Mouse (Mus musculus) splenic B cell, adult 2 months (primary cell): Measurements from ENCODE around the gene Entpd7.

Experiments
- DNase-seq: peaks from one replicate; pipeline ENCODE4 v3.0.0-alpha.2; 2011; ENCODE audit warnings: low read depth, low spot score
- H3K27me3 ChIP-seq: 2 replicates; pipeline ENCODE4 v1.6.1; 2012; ENCODE audit warnings: mild to moderate bottlenecking, low read length, moderate library complexity, mixed read lengths; ENCODE audit not compliant: control insufficient read depth, poor library complexity, insufficient read depth, severe bottlenecking
- H3K36me3 ChIP-seq: 2 replicates; pipeline ENCODE4 v1.6.1; 2012; ENCODE audit warnings: mild to moderate bottlenecking, low read length, moderate library complexity, mixed read lengths; ENCODE audit not compliant: control insufficient read depth, poor library complexity, insufficient read depth, severe bottlenecking

Gene Entpd7

GRCm38 (mm10) chr19:43689419-43690246, at the start of gene Entpd7:
Gene Entpd7 (plus strand): TSS chr19:43689672.
- H3K36me3 ChIP-seq = no peaks in the 10 kb centered on the region

GRCm38 (mm10) chr19:43641833-43642232, 47.6 kb upstream of the Entpd7 start:
- no peak for DNase-seq
- Histone ChIP-seq H3K36me3 (no peaks in the 10 kb centered on the region), H3K27me3 (no peaks in the 10 kb centered on the region)

More at GRCm38 (mm10) chr19:43689419-43690246, at the start of gene Entpd7:
- H3K27me3 ChIP-seq = no peaks in the 10 kb centered on the region
- DNase-seq = peak; percentile 93

GRCm38 (mm10) chr19:43642843-43643242, 46.6 kb upstream of the Entpd7 start:
- DNase-seq = no peak
- no peaks in the 10 kb centered on the region for H3K27me3 ChIP-seq
- no peaks in the 10 kb centered on the region for H3K36me3 ChIP-seq

GRCm38 (mm10) chr19:43645508-43645907, 44.0 kb upstream of the Entpd7 start:
- no peaks in the 10 kb centered on the region for H3K36me3 ChIP-seq
- peak; percentile 45 for DNase-seq
- no peaks in the 10 kb centered on the region for H3K27me3 ChIP-seq

- no peak for DNase-seq
- Histone ChIP-seq H3K27me3 (no peaks in the 10 kb centered on the region), H3K36me3 (no peaks in the 10 kb centered on the region)
Observed at GRCm38 (mm10) chr19:43646852-43647251, 42.6 kb upstream of the Entpd7 start.

- Histone ChIP-seq H3K36me3 (no peaks in the 10 kb centered on the region), H3K27me3 (no peaks in the 10 kb centered on the region)
- peak; percentile 62 for DNase-seq
Observed at GRCm38 (mm10) chr19:43647261-43647660, 42.2 kb upstream of the Entpd7 start.

GRCm38 (mm10) chr19:43648343-43648742, 41.1 kb upstream of the Entpd7 start:
- DNase-seq = peak; percentile 11
- Histone ChIP-seq H3K36me3 (no peaks in the 10 kb centered on the region), H3K27me3 (no peaks in the 10 kb centered on the region)

GRCm38 (mm10) chr19:43651241-43651785, 38.2 kb upstream of the Entpd7 start:
- H3K27me3 ChIP-seq = no peaks in the 10 kb centered on the region
- no peaks in the 10 kb centered on the region for H3K36me3 ChIP-seq
- DNase-seq = no peak

GRCm38 (mm10) chr19:43655735-43656492, 33.6 kb upstream of the Entpd7 start:
- Histone ChIP-seq H3K36me3 (no peaks in the 10 kb centered on the region), H3K27me3 (no peaks in the 10 kb centered on the region)
- peak; percentile 90 for DNase-seq

- Histone ChIP-seq H3K36me3 (0 out of 2 replicates have a peak, but pooled peaks cover 2% of the 10 kb centered on the region), H3K27me3 (no peaks in the 10 kb centered on the region)
- no peak for DNase-seq
Observed at GRCm38 (mm10) chr19:43659632-43660031, 29.8 kb upstream of the Entpd7 start.

- H3K36me3 ChIP-seq = peaks cover 4% of the 10 kb centered on the region; the same call in 1 of the 2 replicates
- DNase-seq = no peak
Observed at GRCm38 (mm10) chr19:43660774-43661173, 28.7 kb upstream of the Entpd7 start.

GRCm38 (mm10) chr19:43662176-43662967, 27.1 kb upstream of the Entpd7 start:
- H3K27me3 ChIP-seq = no peaks in the 10 kb centered on the region
- peaks cover 4% of the 10 kb centered on the region; the same call in 1 of the 2 replicates for H3K36me3 ChIP-seq
- no peak for DNase-seq

More at GRCm38 (mm10) chr19:43660774-43661173, 28.7 kb upstream of the Entpd7 start:
- H3K27me3 ChIP-seq = no peaks in the 10 kb centered on the region

- Histone ChIP-seq H3K27me3 (no peaks in the 10 kb centered on the region), H3K36me3 (peaks cover 4% of the 10 kb centered on the region; the same call in 1 of the 2 replicates)
- no peak for DNase-seq
Observed at GRCm38 (mm10) chr19:43663471-43663870, 26.0 kb upstream of the Entpd7 start.

GRCm38 (mm10) chr19:43665441-43666048, 23.9 kb upstream of the Entpd7 start:
- Histone ChIP-seq H3K27me3 (no peaks in the 10 kb centered on the region), H3K36me3 (peaks cover 4% of the 10 kb centered on the region; the same call in 1 of the 2 replicates)
- peak; percentile 78 for DNase-seq
